Comparison of ENCODE assay signal across 15 mouse cellular contexts in genomic region chr12:70720178-70720894, GRCm38 (mm10).
A peak's percentile ranks its signal among the peaks of the same experiment; 100 is the strongest.
DNase-seq lines count a peak whose midpoint lies in the region; ATAC-seq and TF ChIP-seq lines count a peak whose summit lies in the region.
"Had no signal": no experiment of that assay in that cellular context is flagged by ENCODE, and none has a peak within 500 bp of the region (broad histone marks: within the 10 kb centered on the region; RNA-seq: fewer than 3 reads in every experiment).

No protein-coding gene starts in this region.

- no peaks in the 10 kb centered on the region for H3K36me3 ChIP-seq in stomach, embryonic 16.5 days (ENCODE audit: control insufficient read depth, insufficient read depth, low read length)
- no peaks in the 10 kb centered on the region for H3K36me3 ChIP-seq in hindbrain, embryonic 14.5 days (replicated peaks; ENCODE audit: control insufficient read depth, insufficient read depth)
- H3K36me3 ChIP-seq in intestine, embryonic 15.5 days: no peaks in the 10 kb centered on the region
- H3K36me3 ChIP-seq: hindbrain, embryonic 10.5 days had no signal

- 54% methylated on average over 12 of the region's 12 CpGs for WGBS in stomach, embryonic 16.5 days
- 88% methylated on average over 12 of the region's 12 CpGs for WGBS in hindbrain, embryonic 14.5 days
- 56% methylated on average over 12 of the region's 12 CpGs for WGBS in intestine, embryonic 15.5 days

- peak; percentile 71 for ATAC-seq in stomach, embryonic 16.5 days (ENCODE audit: insufficient read depth, low FRiP score)
- no peak for ATAC-seq in hindbrain, embryonic 14.5 days (ENCODE audit: low FRiP score)
- ATAC-seq in intestine, embryonic 15.5 days: no peak; the same call in 1 of the 2 replicates
- ATAC-seq: midbrain, embryonic 16.5 days had no signal

- H3K4me2 ChIP-seq in stomach, embryonic 16.5 days (ENCODE audit: low read depth, low read length): no peak overlapping the region
- no peak overlapping the region for H3K4me2 ChIP-seq in hindbrain, embryonic 14.5 days (replicated peaks)
- H3K4me2 ChIP-seq in intestine, embryonic 15.5 days (replicated peaks): no peak overlapping the region

- peak overlapping the region; percentile 90 for H3K27ac ChIP-seq in embryonic fibroblast, embryonic 13.5 days (ENCODE audit: insufficient read depth, low read length)
- 0 out of 2 replicates have a peak overlapping the region, but pooled peaks have one; percentile 18 for H3K27ac ChIP-seq in stomach, embryonic 16.5 days (ENCODE audit: low read length)
- H3K27ac ChIP-seq in hindbrain, embryonic 14.5 days: no peak overlapping the region
- no peak overlapping the region for H3K27ac ChIP-seq in intestine, embryonic 15.5 days
- H3K27ac ChIP-seq: hindbrain, embryonic 10.5 days; liver, embryonic 14.5 days had no signal

- TF ChIP-seq POLR2A in embryonic fibroblast, embryonic 13.5 days (IDR thresholded peaks at IDR 0.05; ENCODE audit: low read depth, low read length): no peak

- H3K27me3 ChIP-seq in stomach, embryonic 16.5 days (ENCODE audit: control insufficient read depth, insufficient read depth, low read length): no peaks in the 10 kb centered on the region
- no peaks in the 10 kb centered on the region for H3K27me3 ChIP-seq in hindbrain, embryonic 14.5 days (ENCODE audit: control insufficient read depth, insufficient read depth, low read length)
- H3K27me3 ChIP-seq in intestine, embryonic 15.5 days (replicated peaks): no peaks in the 10 kb centered on the region
- H3K27me3 ChIP-seq: CH12.LX had no signal

- no peak overlapping the region for H3K9ac ChIP-seq in stomach, embryonic 16.5 days (ENCODE audit: low read length)
- H3K9ac ChIP-seq in hindbrain, embryonic 14.5 days: no peak overlapping the region
- H3K9ac ChIP-seq in intestine, embryonic 15.5 days: no peak overlapping the region
- H3K9ac ChIP-seq: liver, embryonic 14.5 days had no signal

- H3K4me3 ChIP-seq in embryonic fibroblast, embryonic 13.5 days (ENCODE audit: insufficient read depth, low read length): no peak overlapping the region
- no peak overlapping the region for H3K4me3 ChIP-seq in stomach, embryonic 16.5 days (replicated peaks; ENCODE audit: low read length)
- H3K4me3 ChIP-seq in hindbrain, embryonic 14.5 days (replicated peaks; ENCODE audit: low read length): no peak overlapping the region
- H3K4me3 ChIP-seq in intestine, embryonic 15.5 days (replicated peaks): no peak overlapping the region
- H3K4me3 ChIP-seq: hindbrain, embryonic 10.5 days had no signal

- no peak for TF ChIP-seq CTCF in embryonic fibroblast, embryonic 13.5 days (IDR thresholded peaks at IDR 0.05; ENCODE audit: borderline replicate concordance, insufficient read depth, low read length)

- peak; percentile 17 for DNase-seq in kidney, postnatal 14 days
- no peak for DNase-seq in kidney, adult 11 months
- peak; percentile 31 for DNase-seq in right cerebral cortex, adult 18-20 months
- DNase-seq in right cerebral cortex, adult 2 months (ENCODE audit: low spot score in 2 of 2): no peak
- no peak for DNase-seq in hindbrain, embryonic 14.5 days (ENCODE audit: low spot score)
- DNase-seq: cerebellum, adult 9-11 months; kidney, adult 18-20 months; right cerebral cortex, postnatal 14 days had no signal

- H3K9me3 ChIP-seq in stomach, embryonic 16.5 days (replicated peaks; ENCODE audit: control insufficient read depth, low read length): no peaks in the 10 kb centered on the region
- H3K9me3 ChIP-seq in hindbrain, embryonic 14.5 days (ENCODE audit: control insufficient read depth, low read length): no peaks in the 10 kb centered on the region
- H3K9me3 ChIP-seq in intestine, embryonic 15.5 days: no peaks in the 10 kb centered on the region
- H3K9me3 ChIP-seq: hindbrain, embryonic 10.5 days had no signal

- H3K4me1 ChIP-seq in embryonic fibroblast, embryonic 13.5 days (ENCODE audit: control insufficient read depth, insufficient read depth, low read length): peaks cover 12% of the 10 kb centered on the region
- peaks cover 11% of the 10 kb centered on the region; the same call in 1 of the 2 replicates for H3K4me1 ChIP-seq in stomach, embryonic 16.5 days (ENCODE audit: control insufficient read depth, insufficient read depth, low read length)
- no peaks in the 10 kb centered on the region for H3K4me1 ChIP-seq in hindbrain, embryonic 14.5 days (replicated peaks; ENCODE audit: control insufficient read depth, insufficient read depth, low read length)
- 0 out of 2 replicates have a peak, but pooled peaks cover 4% of the 10 kb centered on the region for H3K4me1 ChIP-seq in intestine, embryonic 15.5 days (replicated peaks)
- H3K4me1 ChIP-seq: hindbrain, embryonic 10.5 days had no signal

Comparison
In these comparisons a context has a peak if more than half of its experiments do, and no peak if none do; other contexts are left out.
1. DNase-seq: peak in kidney, postnatal 14 days (single experiment) and right cerebral cortex, adult 18-20 months (single experiment); none in kidney, adult 11 months (single experiment), right cerebral cortex, adult 2 months (0 of 2) and hindbrain, embryonic 14.5 days (single experiment).
2. H3K27ac ChIP-seq: peak in embryonic fibroblast, embryonic 13.5 days (single experiment) and stomach, embryonic 16.5 days (single experiment); none in hindbrain, embryonic 14.5 days (single experiment) and intestine, embryonic 15.5 days (single experiment).